Mouse (Mus musculus) urinary bladder, postnatal 36 days (tissue): ENCODE data around the gene Shkbp1.

Experiments
- DNase-seq, 2 experiments: peaks; one replicate each; pipeline ENCODE4 v3.0.0; 2022; ENCODE audit warnings: low spot score in 2 of 2, mixed read lengths in 1 of 2

The Shkbp1 gene

DNA sequence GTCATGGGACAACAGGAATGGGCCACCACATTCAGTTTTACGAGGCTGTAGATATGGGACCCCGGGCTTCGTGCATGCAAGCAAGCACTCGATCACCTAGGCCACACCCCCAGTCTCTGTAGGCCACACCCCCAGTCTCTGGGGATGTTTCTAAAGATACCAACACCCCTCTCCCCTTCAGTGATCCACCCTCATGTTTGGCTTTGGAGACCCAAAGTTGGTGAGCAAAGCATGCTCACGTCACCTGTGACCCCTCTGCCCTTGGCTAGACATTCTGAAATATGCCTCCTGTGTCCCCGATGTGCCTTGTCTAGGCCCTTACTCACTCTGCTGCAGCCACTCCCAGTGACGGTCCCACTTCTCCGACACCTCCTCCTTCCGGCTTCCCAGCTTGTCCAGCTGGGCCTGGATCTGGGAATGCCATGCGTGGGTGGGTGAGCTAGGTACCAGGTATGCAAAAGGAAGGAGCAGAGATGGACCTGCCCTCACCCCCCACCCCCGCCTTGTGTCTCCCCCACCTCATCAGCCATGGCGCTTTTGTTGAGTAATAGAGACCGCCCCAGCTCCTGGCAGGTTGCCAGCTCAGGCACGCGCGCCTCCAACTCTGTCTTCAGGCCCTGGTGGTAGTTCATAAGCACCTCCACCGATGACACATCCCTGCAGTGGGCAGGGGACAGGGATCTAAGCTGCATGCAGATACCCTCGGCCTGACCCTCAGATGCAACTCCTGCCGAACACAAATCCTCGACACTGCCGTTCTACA is 10.4 kb upstream of the Shkbp1 start:
- DNase-seq, result no peak

DNA sequence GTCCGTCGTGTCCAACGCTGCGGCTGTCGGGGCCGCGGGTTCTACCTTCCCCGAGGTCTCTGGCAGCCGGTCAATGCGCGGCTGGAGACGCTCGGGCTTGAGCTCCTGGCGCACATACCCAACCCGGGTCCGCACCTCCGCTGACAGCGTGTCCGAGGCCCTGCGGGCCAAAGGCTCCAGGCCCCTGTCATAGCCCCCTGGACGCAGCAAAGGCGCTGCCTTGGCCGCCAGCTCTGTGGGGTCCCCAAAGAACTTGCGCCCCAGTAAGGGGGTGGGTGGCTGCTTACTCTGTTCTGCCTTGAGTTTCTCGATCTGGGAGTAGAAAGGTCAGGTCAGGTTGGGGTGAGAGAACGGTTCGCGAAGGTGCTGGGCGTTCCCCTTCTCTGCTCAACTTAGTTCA is 8.6 kb upstream of the Shkbp1 start:
- no peak for DNase-seq

GRCm38 (mm10) chr7:27361283-27361946 is 5.6 kb upstream of the Shkbp1 start:
- peak; percentile 97 to 99 for DNase-seq

- DNase-seq, result no peak
These were observed 4.9 kb upstream of the Shkbp1 start for GRCm38 (mm10) chr7:27360749-27361148.

GRCm38 (mm10) chr7:27359706-27360358 is 4.0 kb upstream of the Shkbp1 start:
- DNase-seq, result no peak

- DNase-seq, result no peak
These were observed 3.3 kb upstream of the Shkbp1 start for GRCm38 (mm10) chr7:27359162-27359561.

- no peak for DNase-seq
These were observed 1.8 kb upstream of the Shkbp1 start for GRCm38 (mm10) chr7:27357595-27357978.

- no peak for DNase-seq
These were observed 1.2 kb upstream of the Shkbp1 start, which contains the start of gene Gm20479 for GRCm38 (mm10) chr7:27356861-27357594. TSS of gene Gm20479 (minus strand) at chr7:27357419.

- DNase-seq, result no peak
These were observed 429 bp upstream of the Shkbp1 start for GRCm38 (mm10) chr7:27356248-27356647.

DNA sequence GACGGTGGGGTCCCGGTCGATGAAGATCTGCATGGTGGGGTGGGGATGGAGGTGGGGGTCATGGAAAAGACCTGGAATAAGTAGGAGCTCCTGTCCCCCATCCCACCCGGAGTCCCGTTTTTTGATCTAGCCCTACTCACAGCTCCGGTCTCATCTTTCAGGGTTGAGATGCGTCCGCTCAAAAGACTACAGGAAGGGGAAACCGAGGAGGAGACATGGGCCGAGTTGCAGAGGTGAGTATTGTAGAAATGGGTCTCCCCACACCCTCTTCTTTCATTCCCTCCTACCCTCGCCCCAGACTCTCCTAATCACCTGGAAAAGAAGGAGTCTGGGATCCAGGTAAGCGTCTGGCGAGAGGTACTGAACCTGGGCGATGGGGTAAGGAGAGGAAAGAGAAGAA is 558 bp downstream of the Shkbp1 start:
- no peak for DNase-seq

DNA sequence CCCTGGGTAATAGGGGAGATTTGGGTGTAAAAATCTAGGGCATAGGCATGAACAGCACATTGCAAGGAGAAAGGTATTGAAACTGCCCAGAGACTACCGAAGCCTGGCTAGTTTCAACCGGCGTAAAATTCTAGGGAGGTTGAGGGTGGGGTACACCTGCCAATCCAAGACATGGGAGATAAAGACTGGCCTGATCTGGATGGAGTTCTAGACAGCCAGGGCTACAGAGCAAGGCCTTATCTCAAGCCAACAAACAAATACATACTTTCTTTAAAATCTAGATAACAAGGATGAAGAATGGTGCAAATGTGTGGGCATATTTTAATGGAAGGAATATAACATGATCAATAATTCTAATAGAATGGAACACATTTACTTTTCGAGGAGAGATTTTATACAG is 1.0 kb downstream of the Shkbp1 start:
- no peak for DNase-seq

DNA sequence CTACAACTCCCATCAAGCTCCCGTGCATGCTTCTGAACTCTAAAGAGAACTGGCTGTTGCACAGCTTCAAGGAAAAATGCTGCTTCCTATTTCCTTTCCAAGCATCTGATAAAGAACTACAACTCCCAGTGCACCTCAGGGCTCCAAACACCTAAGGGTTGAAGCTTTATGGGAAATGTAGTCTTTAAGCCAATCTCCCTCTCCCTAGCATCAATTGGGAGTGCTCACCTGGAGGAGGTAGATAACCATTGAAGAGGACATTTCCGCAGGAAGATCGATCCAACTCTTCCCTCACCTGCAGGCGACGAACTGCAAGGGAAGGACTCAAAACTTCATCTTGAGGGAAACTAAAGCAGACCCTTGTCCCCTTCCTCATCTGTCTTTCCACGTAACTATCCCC is 1.7 kb downstream of the Shkbp1 start:
- no peak for DNase-seq

GRCm38 (mm10) chr7:27345444-27345843 is 10.4 kb downstream of the Shkbp1 start:
- DNase-seq, result no peak

DNA sequence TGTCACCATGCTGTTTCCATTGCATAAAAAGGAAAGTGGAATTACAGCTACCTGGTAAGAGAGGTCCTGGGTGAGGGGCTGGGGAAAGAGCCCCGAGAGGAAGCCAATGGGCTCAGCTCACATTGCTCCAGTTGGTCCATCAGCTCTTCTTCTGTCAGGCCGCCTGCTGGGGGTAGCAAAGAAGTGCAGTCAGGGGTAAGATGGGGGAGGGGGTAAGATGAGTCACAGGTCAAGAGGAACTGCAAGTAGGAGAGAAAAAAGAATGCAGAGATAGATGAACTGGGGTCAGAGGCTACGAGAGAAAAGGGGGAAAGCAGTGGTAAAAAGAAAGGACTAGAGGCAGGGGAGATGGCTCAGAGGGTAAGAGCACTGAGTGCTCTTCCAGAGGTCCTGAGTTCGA is 13.2 kb downstream of the Shkbp1 start:
- no peak for DNase-seq

GRCm38 (mm10) chr7:27339519-27339918 is 16.3 kb downstream of the Shkbp1 start:
- no peak for DNase-seq

DNA sequence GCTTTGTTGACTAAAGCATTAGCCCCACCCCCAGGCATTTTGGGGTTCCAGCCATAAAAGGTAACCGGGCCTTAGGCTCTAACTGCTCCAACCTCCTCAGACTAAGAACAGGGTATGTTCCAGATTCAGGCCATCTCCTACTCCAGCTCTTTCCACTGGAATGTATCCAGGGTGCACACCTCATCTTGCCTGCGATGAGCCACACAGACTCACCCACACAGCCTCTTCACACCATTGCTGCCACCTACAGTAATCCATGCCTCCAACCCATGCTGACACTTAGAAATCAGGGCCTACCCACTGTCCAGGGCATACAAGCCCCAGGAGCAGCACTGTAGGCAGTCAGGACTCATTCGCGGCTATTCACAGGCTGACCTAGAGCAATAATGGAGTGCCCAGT is 16.7 kb downstream of the Shkbp1 start:
- DNase-seq, result no peak

- no peak for DNase-seq
These were observed 18.5 kb downstream of the Shkbp1 start, which contains the start of gene Ltbp4 for GRCm38 (mm10) chr7:27337175-27337853. TSS of gene Ltbp4 (minus strand) at chr7:27337692.

DNA sequence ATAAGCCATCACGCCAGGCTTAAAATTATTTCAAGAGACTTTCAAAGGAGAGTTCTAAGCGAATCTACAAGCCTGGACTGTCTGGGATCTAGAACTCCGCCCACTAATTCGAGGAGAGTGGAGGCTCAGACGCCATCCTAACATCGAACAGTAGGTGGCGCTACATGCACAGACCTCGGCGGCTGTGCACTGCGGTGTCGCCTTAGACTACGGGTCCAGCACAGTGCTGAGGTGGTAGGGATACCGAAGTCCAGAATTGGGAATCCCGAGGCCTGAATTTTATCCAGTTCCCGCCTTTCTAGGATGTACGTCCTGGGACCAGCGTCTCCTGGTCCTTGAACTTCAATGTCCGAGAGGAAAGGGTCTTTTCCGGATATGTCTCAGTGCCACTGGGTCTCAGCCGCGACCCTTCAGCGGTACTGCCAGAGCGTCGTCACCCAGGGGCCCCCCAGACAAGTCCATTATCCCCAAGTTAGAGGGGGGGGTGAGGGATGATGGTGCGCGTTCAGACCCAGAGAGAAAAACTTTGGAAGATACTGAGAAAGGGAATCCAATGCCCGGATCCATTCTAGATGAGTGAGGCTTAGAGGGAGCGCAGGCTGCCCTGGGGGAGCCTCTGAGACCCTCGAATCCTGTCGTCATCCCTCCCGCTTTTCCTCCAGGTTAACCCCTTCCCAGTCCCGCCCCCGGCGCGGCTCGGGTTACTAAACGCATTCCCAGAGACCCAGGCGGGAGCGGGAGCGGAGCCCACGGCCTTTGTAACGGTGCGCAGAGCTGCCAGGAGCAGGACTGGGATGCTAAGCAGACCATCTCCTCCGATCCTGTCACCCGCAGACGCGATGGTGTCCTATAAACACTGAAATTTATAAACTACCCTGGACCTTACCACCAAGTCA is 19.6 kb downstream of the Shkbp1 start:
- peak; percentile 87 to 90 for DNase-seq

- DNase-seq, result no peak
These were observed 20.7 kb downstream of the Shkbp1 start for GRCm38 (mm10) chr7:27335011-27335720.

DNA sequence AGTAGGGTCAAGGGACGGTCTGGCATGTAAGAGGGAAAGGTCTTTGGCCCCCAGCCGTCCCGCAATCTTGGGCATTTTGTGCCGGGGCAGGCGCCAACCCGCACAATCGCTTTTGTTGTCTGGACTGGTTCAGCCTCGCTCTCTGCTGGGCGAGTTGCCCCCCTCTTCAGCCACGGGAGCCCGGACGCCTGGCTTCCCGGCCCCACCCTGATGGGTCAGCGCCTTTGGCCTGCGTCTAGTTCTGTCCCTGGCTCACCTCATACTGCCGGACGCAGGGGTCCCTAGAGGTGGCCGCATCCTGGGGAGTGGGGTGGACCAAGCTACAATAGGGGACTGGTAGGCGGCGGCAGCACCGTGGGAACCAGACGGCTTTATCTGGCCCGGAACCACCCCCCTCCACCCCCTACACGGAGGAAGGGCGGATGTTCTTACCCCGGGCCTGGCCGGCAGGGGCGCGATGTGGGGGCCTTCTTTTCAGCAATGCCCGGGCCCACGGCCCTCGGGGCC is 21.4 kb downstream of the Shkbp1 start:
- peak in 1 of 2 experiments; percentile 44 for DNase-seq
